Mouse (Mus musculus): ENCODE data around the gene Rgs12.

The Rgs12 gene

GRCm38 (mm10) chr5:34931516-34932457 is 17.5 kb upstream of the Rgs12 start:
- no peak for DNase-seq (ENCODE audit: low read depth)

GRCm38 (mm10) chr5:34932458-34932806 is 16.8 kb upstream of the Rgs12 start:
- no peak for DNase-seq (ENCODE audit: low read depth)

- peak; percentile 49 for DNase-seq (ENCODE audit: low read depth)
Measured at GRCm38 (mm10) chr5:34933461-34933860, 15.8 kb upstream of the Rgs12 start.

- DNase-seq (ENCODE audit: low read depth): no peak
Measured at GRCm38 (mm10) chr5:34941710-34942470, 7.4 kb upstream of the Rgs12 start.

- DNase-seq (ENCODE audit: low read depth): no peak
Measured at GRCm38 (mm10) chr5:34943428-34943827, 5.8 kb upstream of the Rgs12 start.

GRCm38 (mm10) chr5:34949769-34950211 is 545 bp downstream of the Rgs12 start:
- peak; percentile 45 for DNase-seq (ENCODE audit: low read depth)

- peak; percentile 28 for DNase-seq (ENCODE audit: low read depth)
Measured at GRCm38 (mm10) chr5:34950486-34951160, 1.4 kb downstream of the Rgs12 start.

- DNase-seq (ENCODE audit: low read depth): peak; percentile 9
Measured at GRCm38 (mm10) chr5:34951161-34951834, 2.1 kb downstream of the Rgs12 start.

- DNase-seq (ENCODE audit: low read depth): no peak
Measured at GRCm38 (mm10) chr5:34954508-34954907, 5.3 kb downstream of the Rgs12 start.

- no peak for DNase-seq (ENCODE audit: low read depth)
Measured at GRCm38 (mm10) chr5:34955630-34956029, 6.4 kb downstream of the Rgs12 start.

- no peak for DNase-seq (ENCODE audit: low read depth)
Measured at GRCm38 (mm10) chr5:34956151-34956550, 6.9 kb downstream of the Rgs12 start.

GRCm38 (mm10) chr5:34957015-34957414 is 7.8 kb downstream of the Rgs12 start:
- DNase-seq (ENCODE audit: low read depth): peak; percentile 58

- no peak for DNase-seq (ENCODE audit: low read depth)
Measured at GRCm38 (mm10) chr5:34960021-34960420, 10.8 kb downstream of the Rgs12 start.

- no peak for DNase-seq (ENCODE audit: low read depth)
Measured at GRCm38 (mm10) chr5:34965531-34965930, 16.3 kb downstream of the Rgs12 start.

- DNase-seq (ENCODE audit: low read depth): no peak
Measured at GRCm38 (mm10) chr5:34968386-34968785, 19.1 kb downstream of the Rgs12 start.

- DNase-seq (ENCODE audit: low read depth): no peak
Measured at GRCm38 (mm10) chr5:34972471-34972870, 23.2 kb downstream of the Rgs12 start.

- no peak for DNase-seq (ENCODE audit: low read depth)
Measured at GRCm38 (mm10) chr5:34973560-34974317, 24.5 kb downstream of the Rgs12 start.

GRCm38 (mm10) chr5:34974773-34975443 is 25.7 kb downstream of the Rgs12 start:
- DNase-seq (ENCODE audit: low read depth): no peak

- no peak for DNase-seq (ENCODE audit: low read depth)
Measured at GRCm38 (mm10) chr5:34976540-34977292, 27.5 kb downstream of the Rgs12 start.

- no peak for DNase-seq (ENCODE audit: low read depth)
Measured at GRCm38 (mm10) chr5:34980099-34980498, 30.9 kb downstream of the Rgs12 start.

Measured in NIH3T3 (cell line).